Mouse (Mus musculus) forebrain, embryonic 16.5 days (tissue): ENCODE results near the gene Ankra2. TPM values are rescaled to one million over a fixed set of nuclear protein-coding genes. Genes with fewer than 3 reads are reported as not detected.

Source experiments
- ATAC-seq: fragments of 200-750 bp; cut with Nextera tagmentation; 2 replicates; pipeline ENCODE4 v1.8.0; 2017; ENCODE audit warnings: mild to moderate bottlenecking, moderate library complexity
- H3K27ac ChIP-seq: fragments of 300-500 bp; sonication (generic); 2 replicates; pipeline ENCODE4 v1.5.1; 2014; ENCODE audit warnings: low read length, control low read depth
- H3K27me3 ChIP-seq: fragments of 300-500 bp; sonication (generic); replicated peaks from 2 replicates; pipeline ENCODE4 v1.6.1; 2014; ENCODE audit warnings: low read length; ENCODE audit not compliant: control insufficient read depth, insufficient read depth
- H3K36me3 ChIP-seq: fragments of 300-500 bp; sonication (generic); 2 replicates; pipeline ENCODE4 v1.6.1; 2014; ENCODE audit not compliant: control insufficient read depth, insufficient read depth
- H3K4me1 ChIP-seq: fragments of 300-500 bp; sonication (generic); replicated peaks from 2 replicates; pipeline ENCODE4 v1.6.1; 2014; ENCODE audit warnings: low read length; ENCODE audit not compliant: control insufficient read depth, insufficient read depth
- H3K4me2 ChIP-seq: fragments of 300-500 bp; sonication (generic); 2 replicates; pipeline ENCODE4 v1.6.1; 2014; ENCODE audit warnings: mild to moderate bottlenecking, low read length, control low read depth
- H3K4me3 ChIP-seq: fragments of 300-500 bp; sonication (generic); replicated peaks from 2 replicates; pipeline ENCODE4 v1.5.1; 2014; ENCODE audit warnings: mild to moderate bottlenecking, low read length, control low read depth
- H3K9ac ChIP-seq: fragments of 300-500 bp; sonication (generic); replicated peaks from 2 replicates; pipeline ENCODE4 v1.6.1; 2014; ENCODE audit warnings: low read depth, low read length, control low read depth
- H3K9me3 ChIP-seq: fragments of 300-500 bp; sonication (generic); 2 replicates; pipeline ENCODE4 v1.6.1; 2016; ENCODE audit warnings: low read length; ENCODE audit not compliant: control insufficient read depth
- WGBS: fragments of 180-500 bp; shearing (Covaris S2); extraction: QIAGEN DNeasy Blood & Tissue Kit; methylation state at CpG from one replicate; pipeline ENCODE4 v1.1.7; 2014; 5-methylcytosine and 5-hydroxymethylcytosine counted together
- polyA plus RNA-seq: library from polyadenylated mRNA; unstranded; fragments of >200 nt; fragmentation: Nextera tagmentation; extraction: Ambion mirVana; gene quantifications from 2 replicates; pipeline ENCODE4 v1.2.1, GENCODE M21; 2015

Gene Ankra2
- polyA plus RNA-seq, 1 experiment from 2014 or later, result 65.2 TPM

GRCm38 (mm10) chr13:98308004-98308403 is 45.1 kb downstream of the Ankra2 start:
- Histone ChIP-seq H3K4me3 (no peak overlapping the region), H3K9me3 (no peaks in the 10 kb centered on the region), H3K4me2 (no peak overlapping the region), H3K9ac (no peak overlapping the region), H3K4me1 (peaks cover 7% of the 10 kb centered on the region; the same call in 1 of the 2 replicates), H3K27ac (no peak overlapping the region), H3K36me3 (peaks cover 30% of the 10 kb centered on the region), H3K27me3 (no peaks in the 10 kb centered on the region)
- ATAC-seq, result no peak
- WGBS, result 80% methylated on average over 5 of the region's 5 CpGs

DNA sequence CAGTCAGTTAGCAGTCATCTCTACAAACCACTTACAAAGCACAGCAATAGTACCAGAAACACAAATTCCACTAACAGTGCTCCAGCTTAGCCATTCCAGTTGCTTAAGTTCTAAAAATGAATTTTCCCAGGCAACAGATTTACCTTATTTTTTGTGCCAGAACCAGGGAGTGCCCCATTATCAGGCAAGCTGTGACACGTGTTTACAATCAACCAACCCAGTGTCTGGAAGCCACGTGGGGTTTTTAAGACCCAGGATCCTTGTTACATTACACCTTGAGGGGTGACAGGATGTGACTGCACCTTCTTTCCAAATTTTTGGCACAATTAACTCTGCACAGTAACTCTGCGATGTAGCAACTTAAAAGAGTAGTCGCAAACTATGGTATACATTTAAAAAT is 45.9 kb downstream of the Ankra2 start:
- Histone ChIP-seq H3K27me3 (no peaks in the 10 kb centered on the region), H3K9me3 (no peaks in the 10 kb centered on the region), H3K9ac (no peak overlapping the region), H3K4me2 (no peak overlapping the region), H3K4me1 (peaks cover 7% of the 10 kb centered on the region; the same call in 1 of the 2 replicates), H3K4me3 (no peak overlapping the region), H3K27ac (no peak overlapping the region), H3K36me3 (peaks cover 32% of the 10 kb centered on the region)
- no peak for ATAC-seq
- WGBS, result 83% methylated on average over 4 of the region's 4 CpGs

- H3K4me1 ChIP-seq, result peaks cover 14% of the 10 kb centered on the region
- H3K4me3 ChIP-seq, result no peak overlapping the region
- no peaks in the 10 kb centered on the region for H3K27me3 ChIP-seq
- no peak overlapping the region for H3K4me2 ChIP-seq
- no peak for ATAC-seq
- H3K27ac ChIP-seq, result no peak overlapping the region
- 96% methylated on average over 5 of the region's 5 CpGs for WGBS
- no peaks in the 10 kb centered on the region for H3K9me3 ChIP-seq
- peaks cover 32% of the 10 kb centered on the region for H3K36me3 ChIP-seq
- H3K9ac ChIP-seq, result no peak overlapping the region
Measured at GRCm38 (mm10) chr13:98311597-98311996, 48.7 kb downstream of the Ankra2 start.

- Histone ChIP-seq H3K4me1 (peaks cover 13% of the 10 kb centered on the region), H3K9me3 (no peaks in the 10 kb centered on the region), H3K36me3 (peaks cover 32% of the 10 kb centered on the region), H3K4me2 (no peak overlapping the region), H3K4me3 (no peak overlapping the region), H3K27ac (no peak overlapping the region), H3K27me3 (no peaks in the 10 kb centered on the region), H3K9ac (no peak overlapping the region)
- ATAC-seq, result no peak
- WGBS, result 82% methylated on average over 7 of the region's 7 CpGs
Measured at GRCm38 (mm10) chr13:98313631-98314030, 50.8 kb downstream of the Ankra2 start.

GRCm38 (mm10) chr13:98315124-98315523 is 52.2 kb downstream of the Ankra2 start:
- Histone ChIP-seq H3K4me2 (peak overlapping the region; percentile 14), H3K4me3 (no peak overlapping the region), H3K4me1 (peaks cover 13% of the 10 kb centered on the region), H3K27me3 (no peaks in the 10 kb centered on the region), H3K9ac (no peak overlapping the region), H3K27ac (no peak overlapping the region), H3K9me3 (no peaks in the 10 kb centered on the region), H3K36me3 (peaks cover 24% of the 10 kb centered on the region)
- 72% methylated on average over 4 of the region's 4 CpGs for WGBS
- no peak for ATAC-seq

DNA sequence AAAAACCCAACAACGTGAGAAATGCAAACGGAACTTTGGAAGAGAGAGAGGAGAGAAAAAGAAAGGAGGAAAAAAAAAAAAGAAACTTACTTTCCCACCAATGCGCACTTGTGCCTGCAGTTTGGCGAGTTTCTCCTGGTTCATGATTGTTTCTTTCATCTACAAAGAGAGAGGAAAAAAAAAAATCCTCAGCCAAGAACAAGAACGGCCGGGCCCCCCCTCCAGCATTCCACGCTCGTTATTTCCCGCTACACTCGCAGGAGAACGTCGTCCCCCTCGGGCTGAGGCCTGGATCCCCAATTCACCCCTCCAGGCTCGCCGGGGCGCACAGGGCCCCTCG is 53.2 kb downstream of the Ankra2 start:
- Histone ChIP-seq H3K27me3 (no peaks in the 10 kb centered on the region), H3K4me3 (peak overlapping the region; percentile 82), H3K9me3 (no peaks in the 10 kb centered on the region), H3K27ac (peak overlapping the region; percentile 83), H3K36me3 (peaks cover 16% of the 10 kb centered on the region; the same call in 1 of the 2 replicates), H3K4me1 (peaks cover 13% of the 10 kb centered on the region), H3K9ac (peak overlapping the region; percentile 82), H3K4me2 (peak overlapping the region; percentile 72)
- under 1% methylated on average over 15 of the region's 17 CpGs for WGBS
- no peak for ATAC-seq

GRCm38 (mm10) chr13:98316480-98317245 is 53.8 kb downstream of the Ankra2 start, which contains the start of gene Btf3:
Btf3 (minus strand) TSS chr13:98317006.
- Histone ChIP-seq H3K4me1 (peaks cover 13% of the 10 kb centered on the region), H3K36me3 (peaks cover 11% of the 10 kb centered on the region; the same call in 1 of the 2 replicates), H3K4me2 (peak within 1 kb of the TSS; percentile 90), H3K27ac (peak within 1 kb of the TSS; percentile 83), H3K27me3 (no peaks in the 10 kb centered on the region), H3K9ac (peak within 1 kb of the TSS; percentile 82), H3K9me3 (no peaks in the 10 kb centered on the region), H3K4me3 (peak within 1 kb of the TSS; percentile 82)
- peak; percentile 96 for ATAC-seq
- WGBS, result under 1% methylated on average over 67 of the region's 90 CpGs

- 2% methylated on average over 16 of the region's 16 CpGs for WGBS
- Histone ChIP-seq H3K36me3 (0 out of 2 replicates have a peak, but pooled peaks cover 5% of the 10 kb centered on the region), H3K27me3 (no peaks in the 10 kb centered on the region), H3K27ac (peak overlapping the region; percentile 83), H3K4me1 (peaks cover 13% of the 10 kb centered on the region), H3K9ac (peak overlapping the region; percentile 82), H3K4me3 (peak overlapping the region; percentile 82), H3K4me2 (peak overlapping the region; percentile 90), H3K9me3 (no peaks in the 10 kb centered on the region)
- ATAC-seq, result 0 out of 2 replicates have a peak, but pooled peaks have one; percentile 2
Measured at GRCm38 (mm10) chr13:98317246-98317677, 54.4 kb downstream of the Ankra2 start.

GRCm38 (mm10) chr13:98317911-98318310 is 55.0 kb downstream of the Ankra2 start:
- no peak overlapping the region for H3K27ac ChIP-seq
- 0 out of 2 replicates have a peak, but pooled peaks cover 2% of the 10 kb centered on the region for H3K36me3 ChIP-seq
- ATAC-seq, result no peak
- H3K4me3 ChIP-seq, result no peak overlapping the region
- H3K27me3 ChIP-seq, result no peaks in the 10 kb centered on the region
- WGBS, result 92% methylated on average over 6 of the region's 6 CpGs
- no peak overlapping the region for H3K9ac ChIP-seq
- H3K4me1 ChIP-seq, result peaks cover 13% of the 10 kb centered on the region
- H3K4me2 ChIP-seq, result peak overlapping the region; percentile 90
- H3K9me3 ChIP-seq, result no peaks in the 10 kb centered on the region
